Mouse (Mus musculus) erythroblast, embryonic 14.5 days (primary cell): ENCODE data around the gene D11Wsu47e.

Experiments
- GATA1 ChIP-seq: IDR thresholded peaks from 2 replicates; pipeline ENCODE4 v1.6.1; 2012; ENCODE audit warnings: low read length, inconsistent platforms, mixed read lengths
- TAL1 ChIP-seq: IDR thresholded peaks from 3 replicates; pipeline ENCODE4 v1.6.1; 2012; ENCODE audit warnings: low read length, inconsistent platforms, mixed read lengths

- TF ChIP-seq GATA1, result 0 out of 2 replicates have a peak, but pooled peaks have one; percentile 35
- TF ChIP-seq TAL1, result peak; percentile 77
Observed at GRCm38 (mm10) chr11:113651206-113651906, 32.9 kb upstream of the D11Wsu47e start.
